Mouse (Mus musculus) CD8-positive naive resting alpha-beta T cell, adult 2 months (primary cell): ENCODE data around the gene Lyrm4.
"Not testable (repeated sequence)": the region's sequence is repeated elsewhere in the genome, so short reads cannot be mapped to it uniquely, and the experiment has no call there.

Source experiments
- DNase-seq, 2 experiments: peaks; one replicate each; pipeline ENCODE4 v3.0.0; 2022; ENCODE audit warnings: low read depth in 2 of 2, low spot score in 2 of 2

Lyrm4 gene

GRCm38 (mm10) chr13:35995696-35996426, 121.5 kb downstream of the Lyrm4 start:
- no peak for DNase-seq

GRCm38 (mm10) chr13:35995231-35995630, 122.1 kb downstream of the Lyrm4 start:
- no peak for DNase-seq

GRCm38 (mm10) chr13:35994067-35994466, 123.3 kb downstream of the Lyrm4 start:
- DNase-seq, result no peak

- DNase-seq, result not testable (repeated sequence)
These were observed 126.1 kb downstream of the Lyrm4 start for GRCm38 (mm10) chr13:35991185-35991584.

GRCm38 (mm10) chr13:35989329-35989728, 128.0 kb downstream of the Lyrm4 start:
- no peak for DNase-seq

GRCm38 (mm10) chr13:35982985-35983384, 134.3 kb downstream of the Lyrm4 start:
- no peak for DNase-seq

GRCm38 (mm10) chr13:35980471-35980870, 136.9 kb downstream of the Lyrm4 start:
- DNase-seq, result no peak

- no peak for DNase-seq
These were observed 140.4 kb downstream of the Lyrm4 start for GRCm38 (mm10) chr13:35976912-35977311.

GRCm38 (mm10) chr13:35969829-35970228, 147.5 kb downstream of the Lyrm4 start:
- no peak for DNase-seq

GRCm38 (mm10) chr13:35969431-35969721, 147.9 kb downstream of the Lyrm4 start:
- no peak for DNase-seq

- DNase-seq, result no peak
These were observed 148.5 kb downstream of the Lyrm4 start for GRCm38 (mm10) chr13:35968719-35969430.

GRCm38 (mm10) chr13:35968131-35968718, 149.1 kb downstream of the Lyrm4 start:
- no peak for DNase-seq

- DNase-seq, result no peak
These were observed 149.6 kb downstream of the Lyrm4 start for GRCm38 (mm10) chr13:35967690-35968089.

GRCm38 (mm10) chr13:35963583-35963982, 153.7 kb downstream of the Lyrm4 start:
- no peak for DNase-seq

GRCm38 (mm10) chr13:35959391-35960067, 157.8 kb downstream of the Lyrm4 start:
- DNase-seq, result no peak

GRCm38 (mm10) chr13:35958539-35958938, 158.8 kb downstream of the Lyrm4 start, which contains the start of gene Ppp1r3g:
Gene Ppp1r3g, plus strand, starts transcription at chr13:35958839.
- no peak for DNase-seq

- no peak for DNase-seq
These were observed 167.4 kb downstream of the Lyrm4 start for GRCm38 (mm10) chr13:35949814-35950455.

GRCm38 (mm10) chr13:35947354-35948000, 169.8 kb downstream of the Lyrm4 start:
- peak; percentile 39 to 42 for DNase-seq

- DNase-seq, result no peak
These were observed 170.5 kb downstream of the Lyrm4 start for GRCm38 (mm10) chr13:35946659-35947353.

GRCm38 (mm10) chr13:35940934-35941333, 176.4 kb downstream of the Lyrm4 start:
- no peak for DNase-seq
